Mouse (Mus musculus): ENCODE results near the gene Atp6v0a4.

Atp6v0a4 gene

GRCm38 (mm10) chr6:38123471-38124206 is 747 bp downstream of the Atp6v0a4 start:
- no peak for DNase-seq

GRCm38 (mm10) chr6:38122791-38123190 is 1.6 kb downstream of the Atp6v0a4 start:
- peak; percentile 26 to 50 for DNase-seq

- DNase-seq: no peak
Measured at GRCm38 (mm10) chr6:38121843-38122242, 2.5 kb downstream of the Atp6v0a4 start.

- DNase-seq: peak; percentile 64 to 74
Measured at GRCm38 (mm10) chr6:38120681-38121371, 3.6 kb downstream of the Atp6v0a4 start.

- DNase-seq: no peak
Measured at GRCm38 (mm10) chr6:38118341-38118740, 6.0 kb downstream of the Atp6v0a4 start.

GRCm38 (mm10) chr6:38116107-38116770 is 8.1 kb downstream of the Atp6v0a4 start:
- DNase-seq: no peak

GRCm38 (mm10) chr6:38110859-38111258 is 13.5 kb downstream of the Atp6v0a4 start:
- peak in 1 of 2 experiments; percentile 50 for DNase-seq

- no peak for DNase-seq
Measured at GRCm38 (mm10) chr6:38109871-38110270, 14.5 kb downstream of the Atp6v0a4 start.

- peak in 1 of 2 experiments; percentile 48 for DNase-seq
Measured at GRCm38 (mm10) chr6:38109160-38109795, 15.1 kb downstream of the Atp6v0a4 start, which contains the start of gene Tmem213. Gene Tmem213 (plus strand): TSS chr6:38109255.

GRCm38 (mm10) chr6:38108449-38108848 is 15.9 kb downstream of the Atp6v0a4 start:
- DNase-seq: no peak

GRCm38 (mm10) chr6:38105924-38106323 is 18.5 kb downstream of the Atp6v0a4 start:
- DNase-seq: no peak

- DNase-seq: no peak
Measured at GRCm38 (mm10) chr6:38103775-38104174, 20.6 kb downstream of the Atp6v0a4 start.

- no peak for DNase-seq
Measured at GRCm38 (mm10) chr6:38102216-38102795, 22.1 kb downstream of the Atp6v0a4 start.

GRCm38 (mm10) chr6:38096961-38097370 is 27.4 kb downstream of the Atp6v0a4 start:
- peak; percentile 53 to 81 for DNase-seq

GRCm38 (mm10) chr6:38094701-38095100 is 29.7 kb downstream of the Atp6v0a4 start:
- DNase-seq: no peak

GRCm38 (mm10) chr6:38092539-38092938 is 31.8 kb downstream of the Atp6v0a4 start:
- no peak for DNase-seq

GRCm38 (mm10) chr6:38087242-38088026 is 37.0 kb downstream of the Atp6v0a4 start:
- no peak for DNase-seq

- DNase-seq: no peak
Measured at GRCm38 (mm10) chr6:38083204-38083603, 41.2 kb downstream of the Atp6v0a4 start.

GRCm38 (mm10) chr6:38081727-38082341 is 42.6 kb downstream of the Atp6v0a4 start:
- peak; percentile 38 to 60 for DNase-seq

GRCm38 (mm10) chr6:38080364-38080763 is 44.0 kb downstream of the Atp6v0a4 start:
- DNase-seq: no peak

GRCm38 (mm10) chr6:38073592-38073991 is 50.8 kb downstream of the Atp6v0a4 start:
- no peak for DNase-seq
